Mouse (Mus musculus) MEL (cell line): ENCODE measurements at regions not wholly inside any gene's neighbourhood (a gene's known extent, or its start where the extent isn't known, plus 50 kb on each side); places are given as distances from the start of the nearest gene placed in this dataset.

Source experiments
- DNase-seq: peaks from one replicate; pipeline ENCODE4 v3.0.0; 2011; ENCODE audit warnings: low read depth, low spot score
- H3K27ac ChIP-seq: 2 replicates; pipeline ENCODE4 v1.5.1; 2012; ENCODE audit warnings: low read depth, mild to moderate bottlenecking, control low read depth, low read length, moderate library complexity; ENCODE audit not compliant: control insufficient read depth
- H3K27me3 ChIP-seq, 2 experiments: fragments of 150-350 bp in 1 of 2; sonication (generic) in 1 of 2; 2 replicates each; pipeline ENCODE4 v1.6.1; 2012; ENCODE audit warnings: low read length in 2 of 2, mild to moderate bottlenecking in 2 of 2, improper control_type of control experiment in 1 of 2, moderate library complexity in 1 of 2; ENCODE audit not compliant: insufficient read depth in 2 of 2, control insufficient read depth in 1 of 2
- H3K36me3 ChIP-seq, 2 experiments: 2 replicates each; pipeline ENCODE4 v1.6.1; 2012 to 2014; ENCODE audit warnings: low read length in 2 of 2, improper control_type of control experiment in 1 of 2, inconsistent platforms in 1 of 2, mild to moderate bottlenecking in 1 of 2; ENCODE audit not compliant: insufficient read depth in 2 of 2, control insufficient read depth in 1 of 2
- H3K4me1 ChIP-seq, 2 experiments: fragments of 150-350 bp in 1 of 2; sonication (generic) in 1 of 2; 2 replicates each; pipeline ENCODE4 v1.6.1; 2012; ENCODE audit warnings: low read length in 2 of 2, improper control_type of control experiment in 1 of 2, mild to moderate bottlenecking in 1 of 2; ENCODE audit not compliant: insufficient read depth in 2 of 2, control insufficient read depth in 1 of 2
- H3K4me3 ChIP-seq, 2 experiments: fragments of 150-350 bp in 1 of 2; sonication (generic) in 1 of 2; 2 replicates each; pipeline ENCODE4 v1.5.1; 2012; ENCODE audit warnings: low read depth in 2 of 2, low read length in 2 of 2, mild to moderate bottlenecking in 2 of 2, moderate library complexity in 2 of 2, control low read depth in 1 of 2, improper control_type of control experiment in 1 of 2; ENCODE audit not compliant: control insufficient read depth in 1 of 2, insufficient read depth in 1 of 2
- H3K79me2 ChIP-seq: 2 replicates; pipeline ENCODE4 v1.6.1; 2012; ENCODE audit warnings: mild to moderate bottlenecking, low read length, moderate library complexity; ENCODE audit not compliant: control insufficient read depth, poor library complexity, insufficient read depth
- H3K9ac ChIP-seq: 2 replicates; pipeline ENCODE4 v1.6.1; 2012; ENCODE audit warnings: low read depth, mild to moderate bottlenecking, control low read depth, low read length, moderate library complexity; ENCODE audit not compliant: control insufficient read depth, poor library complexity, severe bottlenecking
- H3K9me3 ChIP-seq: fragments of 150-350 bp; sonication (generic); replicated peaks from 2 replicates; pipeline ENCODE4 v1.6.1; 2012; ENCODE audit warnings: mild to moderate bottlenecking, low read length, improper control_type of control experiment, moderate library complexity; ENCODE audit not compliant: insufficient read depth
- BHLHE40 ChIP-seq: IDR thresholded peaks from 2 replicates; pipeline ENCODE4 v1.6.1; 2012; ENCODE audit warnings: low read depth, mild to moderate bottlenecking, inconsistent platforms, low read length, improper control_type of control experiment, borderline replicate concordance
- CTCF ChIP-seq, 3 experiments: IDR thresholded peaks in 2 of 3; conservative IDR thresholded peaks in 1 of 3; 2 replicates each; pipeline ENCODE4 v1.5.1; 2011 to 2012; ENCODE audit warnings: low read length in 3 of 3, low read depth in 2 of 3, mild to moderate bottlenecking in 2 of 3, improper control_type of control experiment in 1 of 3, inconsistent platforms in 1 of 3, mixed read lengths in 1 of 3, moderate library complexity in 1 of 3; ENCODE audit not compliant: control insufficient read depth in 1 of 3, insufficient read depth in 1 of 3, poor library complexity in 1 of 3, severe bottlenecking in 1 of 3
- E2F4 ChIP-seq: IDR thresholded peaks from 2 replicates; pipeline ENCODE4 v1.6.1; 2011; ENCODE audit warnings: low read depth, low read length, improper control_type of control experiment, borderline replicate concordance
- ELF1 ChIP-seq: IDR thresholded peaks from 2 replicates; pipeline ENCODE4 v1.6.1; 2014; ENCODE audit warnings: low read depth, mild to moderate bottlenecking, inconsistent platforms, low read length, improper control_type of control experiment, moderate library complexity
- EP300 ChIP-seq, 2 experiments: IDR thresholded peaks; 2 replicates each; pipeline ENCODE4 v1.6.1; 2011; ENCODE audit warnings: improper control_type of control experiment in 2 of 2, low read length in 2 of 2, low read depth in 1 of 2, mild to moderate bottlenecking in 1 of 2
- ETS1 ChIP-seq: IDR thresholded peaks from 2 replicates; pipeline ENCODE4 v1.6.1; 2012; ENCODE audit warnings: low read depth, mild to moderate bottlenecking, inconsistent platforms, low read length, improper control_type of control experiment, moderate library complexity
- GABPA ChIP-seq: IDR thresholded peaks from 2 replicates; pipeline ENCODE4 v1.6.1; 2012; ENCODE audit warnings: low read depth, mild to moderate bottlenecking, inconsistent platforms, low read length, improper control_type of control experiment, moderate library complexity
- GATA1 ChIP-seq: IDR thresholded peaks from 2 replicates; pipeline ENCODE4 v1.6.1; 2011; ENCODE audit warnings: low read depth, low read length, improper control_type of control experiment
- JUND ChIP-seq: IDR thresholded peaks from 2 replicates; pipeline ENCODE4 v1.6.1; 2011; ENCODE audit warnings: low read depth, mild to moderate bottlenecking, improper control_type of control experiment, low read length
- KAT2A ChIP-seq: conservative IDR thresholded peaks from 2 replicates; pipeline ENCODE4 v1.6.1; 2012; ENCODE audit warnings: low read depth, low read length, improper control_type of control experiment, inconsistent platforms
- MAZ ChIP-seq: IDR thresholded peaks from 2 replicates; pipeline ENCODE4 v1.6.1; 2012; ENCODE audit warnings: low read depth, mild to moderate bottlenecking, inconsistent platforms, low read length, improper control_type of control experiment
- MYC ChIP-seq: IDR thresholded peaks from 2 replicates; pipeline ENCODE4 v1.6.1; 2011; ENCODE audit warnings: low read depth, mild to moderate bottlenecking, low read length, improper control_type of control experiment, moderate library complexity
- POLR2AphosphoS2 ChIP-seq: IDR thresholded peaks from 2 replicates; pipeline ENCODE4 v1.6.1; 2011; ENCODE audit warnings: low read length, improper control_type of control experiment
- POLR2AphosphoS5 ChIP-seq: IDR thresholded peaks from 2 replicates; pipeline ENCODE4 v1.6.1; 2012; ENCODE audit warnings: low read depth, borderline replicate concordance, mild to moderate bottlenecking, inconsistent platforms, low read length, moderate library complexity, mixed read lengths
- RAD21 ChIP-seq: IDR thresholded peaks from 2 replicates; pipeline ENCODE4 v1.6.1; 2011; ENCODE audit warnings: mild to moderate bottlenecking, low read depth, low read length, improper control_type of control experiment
- RCOR1 ChIP-seq: IDR thresholded peaks from 2 replicates; pipeline ENCODE4 v1.6.1; 2012; ENCODE audit warnings: low read depth, mild to moderate bottlenecking, inconsistent platforms, low read length, improper control_type of control experiment
- SIN3A ChIP-seq: IDR thresholded peaks from 2 replicates; pipeline ENCODE4 v1.6.1; 2012; ENCODE audit warnings: low read length, improper control_type of control experiment, inconsistent platforms
- SMC3 ChIP-seq: IDR thresholded peaks from 2 replicates; pipeline ENCODE4 v1.6.1; 2011; ENCODE audit warnings: low read depth, low read length, improper control_type of control experiment
- TCF12 ChIP-seq: IDR thresholded peaks from 2 replicates; pipeline ENCODE4 v1.6.1; 2014; ENCODE audit warnings: low read depth, mild to moderate bottlenecking, inconsistent platforms, low read length, improper control_type of control experiment, moderate library complexity
- UBTF ChIP-seq: IDR thresholded peaks from 2 replicates; pipeline ENCODE4 v1.6.1; 2012; ENCODE audit warnings: low read depth, mild to moderate bottlenecking, inconsistent platforms, low read length, improper control_type of control experiment, moderate library complexity, borderline replicate concordance; ENCODE audit not compliant: insufficient read depth
- USF1 ChIP-seq: IDR thresholded peaks from 2 replicates; pipeline ENCODE4 v1.6.1; 2014; ENCODE audit warnings: low read depth, mild to moderate bottlenecking, inconsistent platforms, low read length, improper control_type of control experiment, moderate library complexity
- USF2 ChIP-seq, 2 experiments: IDR thresholded peaks; 2 replicates each; pipeline ENCODE4 v1.6.1; 2011 to 2012; ENCODE audit warnings: improper control_type of control experiment in 2 of 2, low read length in 2 of 2, borderline replicate concordance in 1 of 2, inconsistent platforms in 1 of 2, low read depth in 1 of 2, mild to moderate bottlenecking in 1 of 2; ENCODE audit not compliant: insufficient read depth in 1 of 2
- ZC3H11A ChIP-seq: IDR thresholded peaks from 2 replicates; pipeline ENCODE4 v1.6.1; 2012; ENCODE audit warnings: low read depth, mild to moderate bottlenecking, inconsistent platforms, low read length, improper control_type of control experiment
- ZNF384 ChIP-seq: IDR thresholded peaks from 2 replicates; pipeline ENCODE4 v1.6.1; 2012; ENCODE audit warnings: low read depth, mild to moderate bottlenecking, inconsistent platforms, low read length, improper control_type of control experiment

- H3K4me3 ChIP-seq: no peak overlapping the region
- peaks cover 6 to 7% of the 10 kb centered on the region in 2 experiments; a peak in 2 of 4 replicates for H3K4me1 ChIP-seq
- H3K27me3 ChIP-seq: no peaks in the 10 kb centered on the region
- no peak overlapping the region for H3K27ac ChIP-seq
- no peak overlapping the region for H3K9ac ChIP-seq
- no peaks in the 10 kb centered on the region for H3K9me3 ChIP-seq
- no peak for DNase-seq
- 0 out of 2 replicates have a peak, but pooled peaks have one; percentile 18 for TF ChIP-seq ETS1
- peak; percentile 56 to 66 for TF ChIP-seq EP300 (IDR thresholded peaks at IDR 0.05; ENCODE audit: low read depth in 1 of 2, low read length in 2 of 2)
- no peak for TF ChIP-seq MYC
- no peak for TF ChIP-seq E2F4
- no peak for TF ChIP-seq POLR2AphosphoS5
- TF ChIP-seq USF1: no peak
- no peak for TF ChIP-seq ZC3H11A
- TF ChIP-seq GATA1: peak; percentile 58
- TF ChIP-seq RCOR1: 0 out of 2 replicates have a peak, but pooled peaks have one; percentile 22
- no peak for TF ChIP-seq USF2 (IDR thresholded peaks at IDR 0.05; ENCODE audit: borderline replicate concordance in 1 of 2, insufficient read depth in 1 of 2, low read depth in 1 of 2, low read length in 2 of 2)
- peak; percentile 51; the same call in 1 of the 2 replicates for TF ChIP-seq TCF12
- no peak for TF ChIP-seq CTCF (IDR thresholded peaks at IDR 0.05 in 2 of 3, conservative IDR thresholded peaks at IDR 0.05 in 1 of 3; ENCODE audit: control insufficient read depth in 1 of 3, insufficient read depth in 1 of 3, low read depth in 2 of 3, low read length in 3 of 3, poor library complexity in 1 of 3, severe bottlenecking in 1 of 3)
- TF ChIP-seq ZNF384: peak; percentile 90
- TF ChIP-seq BHLHE40: no peak
- no peak for TF ChIP-seq POLR2AphosphoS2
- TF ChIP-seq UBTF: no peak
- no peak for TF ChIP-seq MAZ
- no peak for TF ChIP-seq SIN3A
- TF ChIP-seq ELF1: no peak
- no peak for TF ChIP-seq KAT2A
- TF ChIP-seq, all 39 proteins: peak for 6
- H3K79me2 ChIP-seq: no peaks in the 10 kb centered on the region
- H3K36me3 ChIP-seq: no peaks in the 10 kb centered on the region; a peak in 2 of 4 replicates
Measured at GRCm38 (mm10) chr15:49356107-49356506, 4528.6 kb upstream of the Gm7489 start.

- TF ChIP-seq ZC3H11A (peak; percentile 47), RAD21 (peak; percentile 58), GABPA (no peak), JUND (no peak), CTCF (IDR thresholded peaks at IDR 0.05 in 2 of 3, conservative IDR thresholded peaks at IDR 0.05 in 1 of 3; ENCODE audit: control insufficient read depth in 1 of 3, insufficient read depth in 1 of 3, low read depth in 2 of 3, low read length in 3 of 3, poor library complexity in 1 of 3, severe bottlenecking in 1 of 3) (peak; percentile 23 to 70 (median 35)), EP300 (IDR thresholded peaks at IDR 0.05; ENCODE audit: low read depth in 1 of 2, low read length in 2 of 2) (no peak), SMC3 (peak; percentile 83)
- TF ChIP-seq, all 39 proteins: peak for 4
- no peak overlapping the region for H3K9ac ChIP-seq
- no peaks in the 10 kb centered on the region for H3K36me3 ChIP-seq
- no peaks in the 10 kb centered on the region for H3K9me3 ChIP-seq
- no peaks in the 10 kb centered on the region for H3K27me3 ChIP-seq
- no peak overlapping the region for H3K27ac ChIP-seq
- H3K4me1 ChIP-seq: no peaks in the 10 kb centered on the region
- peak; percentile 71 for DNase-seq
- no peaks in the 10 kb centered on the region for H3K79me2 ChIP-seq
- no peak overlapping the region for H3K4me3 ChIP-seq
Measured at GRCm38 (mm10) chr15:49395966-49396365, 4488.7 kb upstream of the Gm7489 start.
